Mouse (Mus musculus) hindbrain, embryonic 15.5 days (tissue): ENCODE results near the gene Spi1. TPM values are rescaled to one million over a fixed set of nuclear protein-coding genes. Genes with fewer than 3 reads are reported as not detected.

Source experiments
- polyA plus RNA-seq: library from polyadenylated mRNA; unstranded; fragments of >200 nt; fragmentation: Nextera tagmentation; extraction: Ambion mirVana; gene quantifications from 2 replicates; pipeline ENCODE4 v1.2.1, GENCODE M21; 2015

Gene Spi1
- polyA plus RNA-seq, 1 experiment from 2014 or later: 3.8 TPM

Other genes with a start within 250 kb of the Spi1 start
- gene Mtch2, start 235.2 kb upstream of the Spi1 start, polyA plus RNA-seq: 231 and 236 TPM in 2 replicates
- gene C1qtnf4, start 196.5 kb upstream of the Spi1 start, polyA plus RNA-seq: 152 and 182 TPM in 2 replicates
- 52.7 and 58.0 TPM in 2 replicates for gene Kbtbd4, start 177.7 kb upstream of the Spi1 start, polyA plus RNA-seq
- 208 and 220 TPM in 2 replicates for gene Ndufs3, start 177.6 kb upstream of the Spi1 start, polyA plus RNA-seq
- gene Celf1, start 142.0 kb upstream of the Spi1 start, polyA plus RNA-seq: 94.7 and 103 TPM in 2 replicates
- 0.83 and 0.89 TPM in 2 replicates for gene Rapsn, start 46.8 kb upstream of the Spi1 start, polyA plus RNA-seq
- gene Psmc3, start 28.4 kb upstream of the Spi1 start, polyA plus RNA-seq: 231 and 239 TPM in 2 replicates
- 34.5 and 34.8 TPM in 2 replicates for gene Slc39a13, start 12.0 kb upstream of the Spi1 start, polyA plus RNA-seq
- gene Mybpc3, start 35.8 kb downstream of the Spi1 start, polyA plus RNA-seq: 0.05 TPM in 1 of 2 replicates, not detected in the other
- 57.6 and 62.3 TPM in 2 replicates for gene Madd, start 101.4 kb downstream of the Spi1 start, polyA plus RNA-seq
- 2.5 and 2.6 TPM in 2 replicates for gene Nr1h3, start 120.4 kb downstream of the Spi1 start, polyA plus RNA-seq
- 36.2 and 37.2 TPM in 2 replicates for gene Acp2, start 120.5 kb downstream of the Spi1 start, polyA plus RNA-seq
- gene Ddb2, start 154.6 kb downstream of the Spi1 start, polyA plus RNA-seq: 16.3 and 16.6 TPM in 2 replicates
- gene Pacsin3, start 173.6 kb downstream of the Spi1 start, polyA plus RNA-seq: 17.0 and 17.7 TPM in 2 replicates
- 65.1 and 65.3 TPM in 2 replicates for gene Arfgap2, start 182.6 kb downstream of the Spi1 start, polyA plus RNA-seq